Mouse (Mus musculus) ES-Bruce4 (cell line): ENCODE measurements around the gene Dnajb9.

Source experiments
- CTCF ChIP-seq: IDR thresholded peaks from one replicate; pipeline ENCODE4 v1.8.1; 2011; ENCODE audit warnings: low read depth, low read length
- POLR2A ChIP-seq: IDR thresholded peaks from one replicate; pipeline ENCODE4 v1.8.1; 2011; ENCODE audit warnings: low read length; ENCODE audit not compliant: insufficient read depth

GRCm38 (mm10) chr12:44245739-44246138 lies 35.6 kb upstream of the Dnajb9 start:
- TF ChIP-seq POLR2A (no peak), CTCF (no peak)
